Comparison of ENCODE assay signal across 11 mouse cellular contexts in the genomic region with DNA sequence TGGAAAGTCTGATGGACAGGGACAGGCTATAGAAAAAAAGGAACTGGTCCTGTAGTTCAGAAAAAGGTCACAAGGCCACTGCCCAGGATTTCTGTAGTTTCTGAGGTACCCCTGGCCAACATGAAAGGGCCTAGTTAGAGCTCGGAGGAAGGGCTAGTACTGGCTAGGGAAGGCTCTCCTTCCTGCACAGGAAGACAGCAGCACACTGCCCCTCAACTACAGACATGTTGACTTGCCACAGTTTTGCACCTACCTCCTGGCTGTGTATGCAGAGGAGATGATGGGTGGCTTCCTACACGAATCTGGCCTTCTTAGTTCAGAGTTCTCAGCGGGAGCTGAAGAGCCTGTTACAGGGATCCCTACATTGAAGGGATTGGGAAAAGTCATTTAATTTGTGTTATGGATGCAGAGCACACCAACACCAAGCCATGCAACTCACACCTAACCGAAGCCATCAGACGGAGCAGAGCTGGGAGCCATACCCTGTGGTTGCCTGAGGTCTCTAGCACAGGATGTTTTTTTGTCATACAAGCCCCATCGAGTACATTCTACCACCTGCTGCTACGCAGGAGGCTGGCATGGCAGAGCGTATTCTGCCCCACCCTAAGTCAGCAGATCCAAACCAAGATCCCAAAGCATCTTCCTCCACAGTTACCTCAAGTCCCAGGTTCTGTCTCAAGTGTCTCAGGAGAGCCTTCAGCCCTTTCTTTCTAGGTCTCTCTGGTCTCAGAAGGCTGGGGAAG. TPM values are rescaled to one million over a fixed set of nuclear protein-coding genes. Genes with fewer than 3 reads are reported as not detected.
A peak's percentile ranks its signal among the peaks of the same experiment; 100 is the strongest.
DNase-seq lines count a peak whose midpoint lies in the region; ATAC-seq and TF ChIP-seq lines count a peak whose summit lies in the region.
"Had no signal": no experiment of that assay in that cellular context is flagged by ENCODE, and none has a peak within 500 bp of the region (broad histone marks: within the 10 kb centered on the region; RNA-seq: fewer than 3 reads in every experiment).

No protein-coding gene starts in this region.

- H3K9me3 ChIP-seq in CH12.LX (replicated peaks; ENCODE audit: low read length), result peaks cover 2% of the 10 kb centered on the region
- no peaks in the 10 kb centered on the region for H3K9me3 ChIP-seq in liver, embryonic 13.5 days (replicated peaks)
- H3K9me3 ChIP-seq: embryonic facial prominence, embryonic 15.5 days; midbrain, embryonic 12.5 days had no signal

- no peaks in the 10 kb centered on the region for H3K27me3 ChIP-seq in CH12.LX (replicated peaks)
- no peaks in the 10 kb centered on the region for H3K27me3 ChIP-seq in liver, embryonic 13.5 days
- H3K27me3 ChIP-seq: embryonic facial prominence, embryonic 15.5 days; midbrain, embryonic 12.5 days had no signal

- peak overlapping the region; percentile 76 for H3K4me2 ChIP-seq in CH12.LX (ENCODE audit: insufficient read depth, low read depth, poor library complexity, severe bottlenecking)
- peak overlapping the region; percentile 29 for H3K4me2 ChIP-seq in liver, embryonic 13.5 days
- H3K4me2 ChIP-seq: embryonic facial prominence, embryonic 15.5 days; midbrain, embryonic 12.5 days had no signal

- peak overlapping the region; percentile 76 for H3K9ac ChIP-seq in CH12.LX (ENCODE audit: insufficient read depth, low read depth)
- peak overlapping the region; percentile 41; the same call in 1 of the 2 replicates for H3K9ac ChIP-seq in liver, embryonic 13.5 days
- H3K9ac ChIP-seq: embryonic facial prominence, embryonic 15.5 days; midbrain, embryonic 12.5 days had no signal

- TF ChIP-seq CTCF in CH12.LX (conservative IDR thresholded peaks at IDR 0.05 in 1 of 2, IDR thresholded peaks at IDR 0.05 in 1 of 2; ENCODE audit: low read depth in 2 of 2, low read length in 2 of 2), result no peak
- TF ChIP-seq CTCF in olfactory bulb, adult 2 months (IDR thresholded peaks at IDR 0.05; ENCODE audit: insufficient read depth, low read depth, low read length), result no peak

- H3K4me1 ChIP-seq in CH12.LX (ENCODE audit: control insufficient read depth in 1 of 2, insufficient read depth in 2 of 2), result peaks cover 21 to 50% of the 10 kb centered on the region in 2 experiments
- peaks cover 16% of the 10 kb centered on the region for H3K4me1 ChIP-seq in liver, embryonic 13.5 days (replicated peaks)
- H3K4me1 ChIP-seq in olfactory bulb, adult 2 months (ENCODE audit: control insufficient read depth, insufficient read depth, low read length), result no peaks in the 10 kb centered on the region
- H3K4me1 ChIP-seq: embryonic facial prominence, embryonic 15.5 days; midbrain, embryonic 12.5 days had no signal

- H3K79me2 ChIP-seq in CH12.LX (replicated peaks; ENCODE audit: control insufficient read depth, extremely low read depth, insufficient read depth, poor library complexity, severe bottlenecking), result peaks cover 32% of the 10 kb centered on the region

- no peak for TF ChIP-seq RAD21 in CH12.LX (IDR thresholded peaks at IDR 0.05; ENCODE audit: low read depth, low read length)

- 27% methylated on average over 8 of the region's 8 CpGs for WGBS in liver, embryonic 13.5 days (ENCODE audit: insufficient replicate concordance)
- WGBS in olfactory bulb, adult 2 months, result 89% methylated on average over 8 of the region's 8 CpGs

- peak overlapping the region; percentile 59 to 77 (median 76) for H3K4me3 ChIP-seq in CH12.LX (replicated peaks in 1 of 3; ENCODE audit: low read depth in 2 of 3, low read length in 2 of 3, poor library complexity in 1 of 3)
- peak overlapping the region; percentile 28 for H3K4me3 ChIP-seq in liver, embryonic 13.5 days (replicated peaks)
- no peak overlapping the region; the same call in 1 of the 2 replicates for H3K4me3 ChIP-seq in olfactory bulb, adult 2 months (ENCODE audit: insufficient read depth, low read depth, low read length)
- H3K4me3 ChIP-seq: embryonic facial prominence, embryonic 15.5 days; midbrain, embryonic 12.5 days had no signal

- peak overlapping the region; percentile 92 for H3K27ac ChIP-seq in CH12.LX (ENCODE audit: insufficient read depth, low read depth)
- peak overlapping the region; percentile 71 for H3K27ac ChIP-seq in liver, embryonic 13.5 days
- H3K27ac ChIP-seq in olfactory bulb, adult 2 months (ENCODE audit: insufficient read depth, low read depth, low read length), result peak overlapping the region; percentile 53; the same call in 1 of the 2 replicates
- H3K27ac ChIP-seq: embryonic facial prominence, embryonic 15.5 days; midbrain, embryonic 12.5 days had no signal

- H3K36me3 ChIP-seq in CH12.LX (replicated peaks in 1 of 2; ENCODE audit: control insufficient read depth in 1 of 2, insufficient read depth in 1 of 2, low read length in 1 of 2), result peaks cover 28 to 43% of the 10 kb centered on the region in 2 experiments
- H3K36me3 ChIP-seq in liver, embryonic 13.5 days, result no peaks in the 10 kb centered on the region
- H3K36me3 ChIP-seq: embryonic facial prominence, embryonic 15.5 days; midbrain, embryonic 12.5 days had no signal

- in situ Hi-C loops in CH12.LX (cut with MboI; ENCODE audit: low pct_ligation_motif_present, low pct_unique_long_range_greater_than_20kb, low sequenced_read_pairs), result loop anchor here (10.0 kb wide), 1 partner anchor 196 kb away; no protein-coding TSS in a partner anchor

- DNase-seq in 416B (ENCODE audit: low read depth), result peak; percentile 44
- no peak for DNase-seq in CH12.LX (ENCODE audit: extremely low read depth)
- DNase-seq in liver, embryonic 13.5 days, result no peak
- DNase-seq in urinary bladder, postnatal 14 days (ENCODE audit: low spot score), result no peak
- DNase-seq in adrenal gland, postnatal 25 days, result no peak
- DNase-seq in ovary, postnatal 10 days (ENCODE audit: low spot score), result no peak
- no peak for DNase-seq in heart, adult 9 months (ENCODE audit: low spot score in 2 of 2)
- DNase-seq: cerebellum, adult 9-10 months had no signal

- no peak for TF ChIP-seq POLR2A in CH12.LX (IDR thresholded peaks at IDR 0.05; ENCODE audit: low read depth, low read length)
- TF ChIP-seq POLR2A in olfactory bulb, adult 2 months (IDR thresholded peaks at IDR 0.05; ENCODE audit: insufficient read depth, low read depth, low read length), result no peak

- dilution Hi-C loops in CH12.LX (cut with MboI; ENCODE audit: extremely low pct_ligation_motif_present, extremely low pct_unique_long_range_greater_than_20kb, low sequenced_read_pairs), result no loop called here

- ATAC-seq in liver, embryonic 13.5 days (ENCODE audit: low read depth), result no peak

- TF ChIP-seq EP300 in CH12.LX (IDR thresholded peaks at IDR 0.05; ENCODE audit: low read length), result no peak

TF ChIP-seq in CH12.LX, 34 proteins besides CTCF, POLR2A, EP300 and RAD21 (continues in another document):
- TF ChIP-seq CHD1 (IDR thresholded peaks at IDR 0.05; ENCODE audit: low read depth, low read length) (0 out of 2 replicates have a peak, but pooled peaks have one; percentile 37), ZKSCAN1 (IDR thresholded peaks at IDR 0.05; ENCODE audit: borderline replicate concordance, low read depth, low read length) (no peak), GABPA (IDR thresholded peaks at IDR 0.05; ENCODE audit: insufficient replicate concordance, low read depth, low read length) (no peak), NELFE (IDR thresholded peaks at IDR 0.05; ENCODE audit: low read depth, low read length) (no peak), IRF4 (IDR thresholded peaks at IDR 0.05; ENCODE audit: low read depth, low read length) (peak; percentile 34; the same call in 1 of the 2 replicates), ZMIZ1 (IDR thresholded peaks at IDR 0.05; ENCODE audit: low read depth, low read length) (no peak), ELF1 (IDR thresholded peaks at IDR 0.05; ENCODE audit: low read depth, low read length) (0 out of 2 replicates have a peak, but pooled peaks have one; percentile 1), MXI1 (IDR thresholded peaks at IDR 0.05; ENCODE audit: low read depth, low read length) (no peak; the same call in 1 of the 2 replicates), MAZ (IDR thresholded peaks at IDR 0.05; ENCODE audit: low read depth, low read length) (no peak), NRF1 (IDR thresholded peaks at IDR 0.05; ENCODE audit: low read depth, low read length) (no peak), PAX5 (IDR thresholded peaks at IDR 0.05; ENCODE audit: low read length) (no peak), ETS1 (conservative IDR thresholded peaks at IDR 0.05; ENCODE audit: low read depth, low read length) (no peak), TBP (conservative IDR thresholded peaks at IDR 0.05; ENCODE audit: low read depth, low read length) (no peak), SIN3A (IDR thresholded peaks at IDR 0.05; ENCODE audit: low read length) (no peak)

RNA-seq across cellular contexts. Expression of a gene that starts 0.7 kb away (rescaled TPM):
- total RNA-seq in CH12.LX (2012; rRNA removed), result 72.9 and 80.1 TPM in 2 replicates
- total RNA-seq in CH12.LX (2014; rRNA removed), result 68.8 and 76.0 TPM in 2 replicates
- 60.9 and 96.4 TPM in 2 replicates for polyA plus RNA-seq in CH12.LX (2012; ENCODE audit: insufficient read length, low read depth)
- polyA plus RNA-seq in liver, embryonic 13.5 days (2015; fragmentation: Nextera tagmentation; extraction: Ambion mirVana), result 7.1 and 7.3 TPM in 2 replicates
- polyA plus RNA-seq in olfactory bulb, adult 2 months (2012; ENCODE audit: insufficient read depth, insufficient read length, low replicate concordance, missing spikeins), result not detected in 2 replicates
- total RNA-seq in adrenal gland, postnatal 25 days (2021), result 1.5 and 3.4 TPM in 2 replicates

RNA-seq across cellular contexts. Expression of a gene that starts 6.7 kb away (rescaled TPM):
- total RNA-seq in CH12.LX (2012; rRNA removed) (10.1 and 10.2 TPM in 2 replicates), CH12.LX (2014; rRNA removed) (14.1 and 14.6 TPM in 2 replicates)
- polyA plus RNA-seq in CH12.LX (2012; ENCODE audit: insufficient read length, low read depth), result 7.8 and 12.3 TPM in 2 replicates
- 0.21 and 0.25 TPM in 2 replicates for polyA plus RNA-seq in liver, embryonic 13.5 days (2015; fragmentation: Nextera tagmentation; extraction: Ambion mirVana)
- not detected in 2 replicates for polyA plus RNA-seq in olfactory bulb, adult 2 months (2012; ENCODE audit: insufficient read depth, insufficient read length, low replicate concordance, missing spikeins)
- total RNA-seq in adrenal gland, postnatal 25 days (2021), result 0.76 and 2.3 TPM in 2 replicates

RNA-seq across cellular contexts. Expression of a gene that starts 33.0 kb away (rescaled TPM):
- 20.8 and 22.4 TPM in 2 replicates for total RNA-seq in CH12.LX (2012; rRNA removed)
- total RNA-seq in CH12.LX (2014; rRNA removed), result 18.6 and 19.4 TPM in 2 replicates
- polyA plus RNA-seq in CH12.LX (2012; ENCODE audit: insufficient read length, low read depth), result 6.5 and 9.1 TPM in 2 replicates
- polyA plus RNA-seq in liver, embryonic 13.5 days (2015; fragmentation: Nextera tagmentation; extraction: Ambion mirVana), result 5.5 and 6.2 TPM in 2 replicates
- not detected in 2 replicates for polyA plus RNA-seq in olfactory bulb, adult 2 months (2012; ENCODE audit: insufficient read depth, insufficient read length, low replicate concordance, missing spikeins)
- 1.6 and 4.9 TPM in 2 replicates for total RNA-seq in adrenal gland, postnatal 25 days (2021)

RNA-seq across cellular contexts. Expression of a gene that starts 47.9 kb away (rescaled TPM):
- total RNA-seq in CH12.LX (2012; rRNA removed) (9.7 and 13.0 TPM in 2 replicates), CH12.LX (2014; rRNA removed) (0.31 and 0.58 TPM in 2 replicates)
- polyA plus RNA-seq in CH12.LX (2012; ENCODE audit: insufficient read length, low read depth), result 0.35 and 0.43 TPM in 2 replicates
- polyA plus RNA-seq in liver, embryonic 13.5 days (2015; fragmentation: Nextera tagmentation; extraction: Ambion mirVana), result 1.8 and 2.5 TPM in 2 replicates
- not detected in 2 replicates for polyA plus RNA-seq in olfactory bulb, adult 2 months (2012; ENCODE audit: insufficient read depth, insufficient read length, low replicate concordance, missing spikeins)
- 0.18 and 0.38 TPM in 2 replicates for total RNA-seq in adrenal gland, postnatal 25 days (2021)
